Mouse (Mus musculus) hindbrain, embryonic 16.5 days (tissue): ENCODE measurements around the gene Frmd4b. TPM values are rescaled to one million over a fixed set of nuclear protein-coding genes. Genes with fewer than 3 reads are reported as not detected.

Experiments
- ATAC-seq: fragments of 200-750 bp; cut with Nextera tagmentation; 2 replicates; pipeline ENCODE4 v1.8.0; 2017; ENCODE audit warnings: moderate TSS enrichment, moderate library complexity
- H3K27ac ChIP-seq: fragments of 300-500 bp; sonication (generic); 2 replicates; pipeline ENCODE4 v1.5.1; 2014; ENCODE audit warnings: low read depth, mild to moderate bottlenecking, control low read depth, low read length, moderate library complexity
- H3K27me3 ChIP-seq: fragments of 300-500 bp; sonication (generic); replicated peaks from 2 replicates; pipeline ENCODE4 v1.6.1; 2014; ENCODE audit warnings: low read length; ENCODE audit not compliant: control insufficient read depth, insufficient read depth
- H3K36me3 ChIP-seq: fragments of 300-500 bp; sonication (generic); 2 replicates; pipeline ENCODE4 v1.6.1; 2014; ENCODE audit warnings: mild to moderate bottlenecking, low read length, moderate library complexity, mixed read lengths; ENCODE audit not compliant: control insufficient read depth, insufficient read depth
- H3K4me1 ChIP-seq: fragments of 300-500 bp; sonication (generic); 2 replicates; pipeline ENCODE4 v1.6.1; 2014; ENCODE audit warnings: low read depth, low read length; ENCODE audit not compliant: control insufficient read depth, insufficient read depth
- H3K4me2 ChIP-seq: fragments of 300-500 bp; sonication (generic); 2 replicates; pipeline ENCODE4 v1.6.1; 2014; ENCODE audit warnings: mild to moderate bottlenecking, low read length, control low read depth, moderate library complexity
- H3K4me3 ChIP-seq: fragments of 300-500 bp; sonication (generic); 2 replicates; pipeline ENCODE4 v1.5.1; 2014; ENCODE audit warnings: mild to moderate bottlenecking, low read length, control low read depth, moderate library complexity
- H3K9ac ChIP-seq: fragments of 300-500 bp; sonication (generic); 2 replicates; pipeline ENCODE4 v1.6.1; 2014; ENCODE audit warnings: low read depth, mild to moderate bottlenecking, control low read depth, low read length, moderate library complexity
- H3K9me3 ChIP-seq: fragments of 300-500 bp; sonication (generic); 2 replicates; pipeline ENCODE4 v1.6.1; 2014; ENCODE audit warnings: mild to moderate bottlenecking, low read length, moderate library complexity; ENCODE audit not compliant: control insufficient read depth
- WGBS: fragments of 180-500 bp; shearing (Covaris S2); extraction: QIAGEN DNeasy Blood & Tissue Kit; methylation state at CpG from one replicate; pipeline ENCODE4 v1.1.7; 2014; 5-methylcytosine and 5-hydroxymethylcytosine counted together
- polyA plus RNA-seq: library from polyadenylated mRNA; unstranded; fragments of >200 nt; fragmentation: Nextera tagmentation; extraction: Ambion mirVana; gene quantifications from 2 replicates; pipeline ENCODE4 v1.2.1, GENCODE M21; 2015

Frmd4b gene
- polyA plus RNA-seq, 1 experiment from 2014 or later, result 15.8 TPM

- H3K36me3 ChIP-seq, result peaks cover 11% of the 10 kb centered on the region
- H3K4me2 ChIP-seq, result no peak overlapping the region
- H3K9me3 ChIP-seq, result no peaks in the 10 kb centered on the region
- no peaks in the 10 kb centered on the region for H3K4me1 ChIP-seq
- H3K4me3 ChIP-seq, result no peak overlapping the region
- ATAC-seq, result no peak
- no peaks in the 10 kb centered on the region for H3K27me3 ChIP-seq
- WGBS, result 58% methylated on average over 21 of the region's 21 CpGs
- no peak overlapping the region for H3K9ac ChIP-seq
- H3K27ac ChIP-seq, result no peak overlapping the region
Observed at GRCm38 (mm10) chr6:97291159-97291908, 326.0 kb downstream of the Frmd4b start.

- H3K9me3 ChIP-seq, result no peaks in the 10 kb centered on the region
- H3K4me1 ChIP-seq, result no peaks in the 10 kb centered on the region
- 57% methylated on average over 3 of the region's 3 CpGs for WGBS
- H3K9ac ChIP-seq, result no peak overlapping the region
- ATAC-seq, result no peak
- H3K36me3 ChIP-seq, result peaks cover 6% of the 10 kb centered on the region
- H3K27ac ChIP-seq, result no peak overlapping the region
- no peak overlapping the region for H3K4me3 ChIP-seq
- H3K4me2 ChIP-seq, result no peak overlapping the region
- H3K27me3 ChIP-seq, result no peaks in the 10 kb centered on the region
Observed at GRCm38 (mm10) chr6:97290687-97291086, 326.7 kb downstream of the Frmd4b start.

- no peaks in the 10 kb centered on the region for H3K9me3 ChIP-seq
- H3K36me3 ChIP-seq, result no peaks in the 10 kb centered on the region; the same call in none of the 2 replicates
- H3K27ac ChIP-seq, result no peak overlapping the region
- no peak overlapping the region for H3K9ac ChIP-seq
- ATAC-seq, result no peak
- H3K4me3 ChIP-seq, result no peak overlapping the region
- no peaks in the 10 kb centered on the region for H3K27me3 ChIP-seq
- no peaks in the 10 kb centered on the region for H3K4me1 ChIP-seq
- WGBS, result 91% methylated on average over 4 of the region's 4 CpGs
- no peak overlapping the region for H3K4me2 ChIP-seq
Observed at GRCm38 (mm10) chr6:97289838-97290237, 327.5 kb downstream of the Frmd4b start.

- H3K4me1 ChIP-seq, result no peaks in the 10 kb centered on the region
- no peak overlapping the region for H3K4me3 ChIP-seq
- no peak for ATAC-seq
- H3K4me2 ChIP-seq, result no peak overlapping the region
- 78% methylated on average over 10 of the region's 10 CpGs for WGBS
- no peaks in the 10 kb centered on the region; the same call in none of the 2 replicates for H3K36me3 ChIP-seq
- no peaks in the 10 kb centered on the region for H3K9me3 ChIP-seq
- H3K27ac ChIP-seq, result no peak overlapping the region
- no peaks in the 10 kb centered on the region for H3K27me3 ChIP-seq
- no peak overlapping the region for H3K9ac ChIP-seq
Observed at GRCm38 (mm10) chr6:97289316-97289820, 328.0 kb downstream of the Frmd4b start.

GRCm38 (mm10) chr6:97288047-97288855, 329.1 kb downstream of the Frmd4b start:
- WGBS, result 78% methylated on average over 19 of the region's 19 CpGs
- Histone ChIP-seq H3K9me3 (no peaks in the 10 kb centered on the region), H3K4me3 (no peak overlapping the region), H3K36me3 (no peaks in the 10 kb centered on the region; the same call in none of the 2 replicates), H3K27ac (no peak overlapping the region), H3K4me2 (no peak overlapping the region), H3K27me3 (no peaks in the 10 kb centered on the region), H3K9ac (no peak overlapping the region), H3K4me1 (no peaks in the 10 kb centered on the region)
- no peak for ATAC-seq

- Histone ChIP-seq H3K4me2 (no peak overlapping the region), H3K27me3 (no peaks in the 10 kb centered on the region), H3K4me1 (no peaks in the 10 kb centered on the region), H3K4me3 (no peak overlapping the region), H3K9ac (no peak overlapping the region), H3K36me3 (no peaks in the 10 kb centered on the region; the same call in none of the 2 replicates), H3K27ac (no peak overlapping the region), H3K9me3 (no peaks in the 10 kb centered on the region)
- WGBS, result 95% methylated on average over 5 of the region's 5 CpGs
- ATAC-seq, result no peak
Observed at GRCm38 (mm10) chr6:97286332-97286731, 331.0 kb downstream of the Frmd4b start.

GRCm38 (mm10) chr6:97283676-97284075, 333.7 kb downstream of the Frmd4b start:
- no peaks in the 10 kb centered on the region; the same call in none of the 2 replicates for H3K36me3 ChIP-seq
- H3K27ac ChIP-seq, result no peak overlapping the region
- 100% methylated on average over 1 of the region's 1 CpGs for WGBS
- no peak overlapping the region for H3K9ac ChIP-seq
- H3K27me3 ChIP-seq, result no peaks in the 10 kb centered on the region
- H3K9me3 ChIP-seq, result no peaks in the 10 kb centered on the region
- no peak overlapping the region for H3K4me2 ChIP-seq
- no peak overlapping the region for H3K4me3 ChIP-seq
- no peak for ATAC-seq
- no peaks in the 10 kb centered on the region for H3K4me1 ChIP-seq

GRCm38 (mm10) chr6:97278878-97279277, 338.5 kb downstream of the Frmd4b start:
- no peak for ATAC-seq
- H3K4me3 ChIP-seq, result no peak overlapping the region
- H3K9me3 ChIP-seq, result no peaks in the 10 kb centered on the region
- H3K4me2 ChIP-seq, result no peak overlapping the region
- H3K27ac ChIP-seq, result no peak overlapping the region
- H3K9ac ChIP-seq, result no peak overlapping the region
- no peaks in the 10 kb centered on the region for H3K36me3 ChIP-seq
- 47% methylated on average over 6 of the region's 6 CpGs for WGBS
- H3K4me1 ChIP-seq, result peaks cover 13% of the 10 kb centered on the region
- no peaks in the 10 kb centered on the region for H3K27me3 ChIP-seq
